Mouse (Mus musculus): ENCODE data around the gene Zfp984. TPM values are rescaled to one million over a fixed set of nuclear protein-coding genes. Genes with fewer than 3 reads are reported as not detected.
"Not testable (repeated sequence)": the region's sequence is repeated elsewhere in the genome, so short reads cannot be mapped to it uniquely, and the experiment has no call there.

The Zfp984 gene
- total RNA-seq (2014; rRNA removed) (1.6 and 2.6 TPM in 2 replicates), polyA plus RNA-seq (2012; rRNA removed) (0.05 and 0.20 TPM in 2 replicates)

DNA sequence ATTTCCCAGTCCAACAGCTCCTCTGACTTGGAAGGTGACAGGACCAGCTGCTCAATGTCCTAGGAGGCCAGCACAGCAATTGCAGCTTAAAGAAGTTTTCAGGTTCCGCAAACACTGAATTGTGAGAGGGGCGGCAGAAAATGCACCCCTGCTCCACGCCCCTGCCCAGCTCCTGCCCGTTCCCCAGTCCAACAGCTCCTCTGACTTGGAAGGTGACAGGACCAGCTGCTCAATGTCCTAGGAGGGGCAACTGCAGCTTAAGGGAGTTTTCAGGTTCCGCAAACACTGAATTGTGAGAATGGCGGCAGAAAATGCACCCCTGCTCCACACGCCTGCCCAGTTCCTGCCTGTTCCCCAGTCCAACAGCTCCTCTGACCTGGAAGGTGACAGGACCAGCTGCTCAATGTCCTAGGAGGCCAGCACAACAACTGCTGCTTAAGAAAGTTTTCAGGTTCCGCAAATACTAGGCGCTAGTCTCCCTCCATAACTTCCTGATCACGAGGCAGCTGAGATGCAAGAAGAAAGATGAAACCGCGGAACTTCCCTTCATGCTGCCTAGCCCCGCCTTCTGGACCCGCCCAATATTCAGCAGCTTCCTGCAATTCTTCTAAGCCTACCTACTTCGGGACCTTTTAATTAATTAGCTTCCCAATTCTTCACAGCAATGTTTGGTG lies at the start of gene Zfp984:
Gene Zfp984 (minus strand): TSS at position 497 of the 674 bp plus-strand sequence.
- peak; percentile 52 for DNase-seq (ENCODE audit: extremely low read depth, low read depth, low spot score)
- WGBS = 11% methylated on average over 15 of the region's 15 CpGs

GRCm38 (mm10) chr4:147850776-147851175 lies 41.2 kb upstream of the Zfp984 start:
- WGBS = 84% methylated on average over 2 of the region's 2 CpGs
- no peak for DNase-seq (ENCODE audit: extremely low read depth, low read depth, low spot score)

More for the DNA sequence above, at the start of gene Zfp984:
- not testable (repeated sequence) for H3K36me3 ChIP-seq (ENCODE audit: control insufficient read depth, insufficient read depth, low read length); H3K79me2 ChIP-seq (ENCODE audit: control insufficient read depth, insufficient read depth, low read length); H3K27me3 ChIP-seq (ENCODE audit: control insufficient read depth, insufficient read depth, low read length); H3K4me1 ChIP-seq (ENCODE audit: control insufficient read depth, insufficient read depth, low read length)
- Histone ChIP-seq H3K27ac (replicated peaks; ENCODE audit: insufficient read depth, low read depth, low read length) (peak within 1 kb of the TSS; percentile 13; the same call in 1 of the 2 replicates), H3K9ac (ENCODE audit: low read depth, low read length) (peak within 1 kb of the TSS; percentile 69), H3K4me3 (ENCODE audit: insufficient read depth, low read depth, low read length) (peak within 1 kb of the TSS; percentile 68)

DNA sequence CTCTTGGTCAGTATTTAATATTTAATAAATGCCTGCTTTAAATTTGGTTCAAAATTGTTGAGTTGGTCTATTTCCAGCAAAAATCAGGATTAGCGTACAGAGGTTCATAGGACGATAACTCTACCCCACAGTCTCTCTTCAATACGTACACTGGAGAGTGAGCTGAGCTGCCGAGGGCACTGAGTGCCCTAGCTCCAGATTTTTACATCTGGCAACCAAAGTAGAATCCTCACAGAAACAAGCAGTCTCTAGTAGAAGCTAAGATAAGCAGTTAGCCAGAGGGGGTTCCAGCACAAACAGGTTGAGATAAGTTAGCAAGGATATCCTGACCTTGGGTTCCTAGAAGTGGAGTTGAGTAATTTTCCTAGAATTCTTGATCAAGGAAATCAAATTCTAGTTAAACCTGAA lies 39.0 kb upstream of the Zfp984 start:
- Histone ChIP-seq H3K9ac (ENCODE audit: low read depth, low read length) (peak overlapping the region; percentile 68), H3K27ac (replicated peaks; ENCODE audit: insufficient read depth, low read depth, low read length) (peak overlapping the region; percentile 73), H3K27me3 (ENCODE audit: control insufficient read depth, insufficient read depth, low read length) (no peaks in the 10 kb centered on the region), H3K36me3 (ENCODE audit: control insufficient read depth, insufficient read depth, low read length) (no peaks in the 10 kb centered on the region; the same call in 1 of the 2 replicates), H3K4me1 (ENCODE audit: control insufficient read depth, insufficient read depth, low read length) (peaks cover 7% of the 10 kb centered on the region), H3K4me3 (ENCODE audit: insufficient read depth, low read depth, low read length) (peak overlapping the region; percentile 92), H3K79me2 (ENCODE audit: control insufficient read depth, insufficient read depth, low read length) (peaks cover 11% of the 10 kb centered on the region; the same call in 1 of the 2 replicates)
- DNase-seq (ENCODE audit: extremely low read depth, low read depth, low spot score) = no peak
- no peak for TF ChIP-seq POLR2A (IDR thresholded peaks at IDR 0.05; ENCODE audit: extremely low read depth, insufficient read depth, low read length)
- TF ChIP-seq CTCF (IDR thresholded peaks at IDR 0.05; ENCODE audit: low read depth, low read length) = no peak
- 0% methylated on average over 4 of the region's 4 CpGs for WGBS

More at GRCm38 (mm10) chr4:147850776-147851175, 41.2 kb upstream of the Zfp984 start:
- Histone ChIP-seq H3K27me3 (ENCODE audit: control insufficient read depth, insufficient read depth, low read length) (no peaks in the 10 kb centered on the region), H3K4me3 (ENCODE audit: insufficient read depth, low read depth, low read length) (no peak overlapping the region), H3K4me1 (ENCODE audit: control insufficient read depth, insufficient read depth, low read length) (peaks cover 7% of the 10 kb centered on the region), H3K27ac (replicated peaks; ENCODE audit: insufficient read depth, low read depth, low read length) (no peak overlapping the region), H3K36me3 (ENCODE audit: control insufficient read depth, insufficient read depth, low read length) (no peaks in the 10 kb centered on the region), H3K9ac (ENCODE audit: low read depth, low read length) (no peak overlapping the region), H3K79me2 (ENCODE audit: control insufficient read depth, insufficient read depth, low read length) (peaks cover 7% of the 10 kb centered on the region; the same call in 1 of the 2 replicates)
- TF ChIP-seq CTCF (IDR thresholded peaks at IDR 0.05; ENCODE audit: low read depth, low read length) (no peak), POLR2A (IDR thresholded peaks at IDR 0.05; ENCODE audit: extremely low read depth, insufficient read depth, low read length) (no peak)

- Histone ChIP-seq H3K9ac (ENCODE audit: low read depth, low read length) (peak within 1 kb of the TSS; percentile 84), H3K27ac (replicated peaks; ENCODE audit: insufficient read depth, low read depth, low read length) (peak within 1 kb of the TSS; percentile 73), H3K27me3 (ENCODE audit: control insufficient read depth, insufficient read depth, low read length) (no peaks in the 10 kb centered on the region), H3K4me1 (ENCODE audit: control insufficient read depth, insufficient read depth, low read length) (peaks cover 7% of the 10 kb centered on the region), H3K4me3 (ENCODE audit: insufficient read depth, low read depth, low read length) (peak within 1 kb of the TSS; percentile 92), H3K36me3 (ENCODE audit: control insufficient read depth, insufficient read depth, low read length) (no peaks in the 10 kb centered on the region; the same call in 1 of the 2 replicates), H3K79me2 (ENCODE audit: control insufficient read depth, insufficient read depth, low read length) (peaks cover 14% of the 10 kb centered on the region; the same call in 1 of the 2 replicates)
- WGBS = under 1% methylated on average over 23 of the region's 23 CpGs
- TF ChIP-seq CTCF (IDR thresholded peaks at IDR 0.05; ENCODE audit: low read depth, low read length) = no peak
- no peak for TF ChIP-seq POLR2A (IDR thresholded peaks at IDR 0.05; ENCODE audit: extremely low read depth, insufficient read depth, low read length)
- peak; percentile 92 for DNase-seq (ENCODE audit: extremely low read depth, low read depth, low spot score)
Observed at GRCm38 (mm10) chr4:147847614-147848583, 38.3 kb upstream of the Zfp984 start, which contains the start of gene Zfp933. TSS of gene Zfp933 (minus strand) at chr4:147848366.

DNA sequence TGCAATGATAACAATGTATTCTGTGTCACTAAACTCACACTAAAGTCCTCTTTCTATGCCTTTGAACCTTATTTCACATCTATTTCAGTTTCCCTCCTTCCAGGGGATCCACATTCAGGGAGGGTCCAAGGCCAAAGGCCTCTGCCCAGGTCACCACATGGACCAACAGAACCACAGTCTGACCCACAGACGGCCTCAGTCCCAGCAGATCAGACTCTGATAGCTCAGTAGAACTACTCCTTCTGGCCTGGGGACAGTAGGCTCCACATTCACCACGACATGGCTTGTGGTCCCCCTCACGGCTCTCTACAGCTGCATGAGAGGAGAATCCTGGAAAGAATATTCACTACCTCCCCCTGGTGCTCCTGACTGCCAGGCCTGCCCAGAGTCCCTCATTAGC lies 33.3 kb upstream of the Zfp984 start:
- no peaks in the 10 kb centered on the region for H3K27me3 ChIP-seq (ENCODE audit: control insufficient read depth, insufficient read depth, low read length)
- no peak overlapping the region for H3K4me3 ChIP-seq (ENCODE audit: insufficient read depth, low read depth, low read length)
- WGBS = 92% methylated on average over 3 of the region's 3 CpGs
- peaks cover 3% of the 10 kb centered on the region for H3K4me1 ChIP-seq (ENCODE audit: control insufficient read depth, insufficient read depth, low read length)
- no peak for DNase-seq (ENCODE audit: extremely low read depth, low read depth, low spot score)
- H3K9ac ChIP-seq (ENCODE audit: low read depth, low read length) = no peak overlapping the region
- no peak overlapping the region for H3K27ac ChIP-seq (replicated peaks; ENCODE audit: insufficient read depth, low read depth, low read length)
- H3K36me3 ChIP-seq (ENCODE audit: control insufficient read depth, insufficient read depth, low read length) = peaks cover 14% of the 10 kb centered on the region
- peaks cover 12% of the 10 kb centered on the region; the same call in 1 of the 2 replicates for H3K79me2 ChIP-seq (ENCODE audit: control insufficient read depth, insufficient read depth, low read length)
- no peak for TF ChIP-seq CTCF (IDR thresholded peaks at IDR 0.05; ENCODE audit: low read depth, low read length)
- no peak for TF ChIP-seq POLR2A (IDR thresholded peaks at IDR 0.05; ENCODE audit: extremely low read depth, insufficient read depth, low read length)

DNA sequence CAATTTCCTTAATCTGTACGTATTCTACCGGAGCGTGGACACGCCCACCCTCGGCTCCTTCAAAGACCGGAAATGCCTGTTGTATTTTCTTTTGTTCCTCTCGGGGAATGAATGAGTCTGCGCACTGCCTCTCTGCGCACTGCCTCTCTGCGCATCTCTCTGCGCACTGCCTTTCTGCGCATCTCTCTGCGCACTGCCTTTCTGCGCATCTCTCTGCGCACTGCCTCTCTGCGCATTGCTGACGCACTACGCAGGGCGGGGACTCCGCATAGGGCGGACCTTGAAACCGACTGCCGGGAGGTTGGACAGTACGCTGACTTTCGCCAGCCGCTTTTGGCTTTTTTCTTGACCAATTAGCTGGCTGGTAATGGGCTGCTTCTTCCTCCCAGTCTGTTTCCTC lies 29.7 kb upstream of the Zfp984 start:
- not testable (repeated sequence) for H3K9ac ChIP-seq (ENCODE audit: low read depth, low read length); H3K4me3 ChIP-seq (ENCODE audit: insufficient read depth, low read depth, low read length); H3K27ac ChIP-seq (replicated peaks; ENCODE audit: insufficient read depth, low read depth, low read length); DNase-seq (ENCODE audit: extremely low read depth, low read depth, low spot score); H3K27me3 ChIP-seq (ENCODE audit: control insufficient read depth, insufficient read depth, low read length); H3K79me2 ChIP-seq (ENCODE audit: control insufficient read depth, insufficient read depth, low read length); H3K4me1 ChIP-seq (ENCODE audit: control insufficient read depth, insufficient read depth, low read length)
- H3K36me3 ChIP-seq (ENCODE audit: control insufficient read depth, insufficient read depth, low read length) = peaks cover 14% of the 10 kb centered on the region
- WGBS = 99% methylated on average over 24 of the region's 26 CpGs
